Mouse (Mus musculus): ENCODE measurements at regions not wholly inside any gene's neighbourhood (a gene's known extent, or its start where the extent isn't known, plus 50 kb on each side); places are given as distances from the start of the nearest gene placed in this dataset.

DNA sequence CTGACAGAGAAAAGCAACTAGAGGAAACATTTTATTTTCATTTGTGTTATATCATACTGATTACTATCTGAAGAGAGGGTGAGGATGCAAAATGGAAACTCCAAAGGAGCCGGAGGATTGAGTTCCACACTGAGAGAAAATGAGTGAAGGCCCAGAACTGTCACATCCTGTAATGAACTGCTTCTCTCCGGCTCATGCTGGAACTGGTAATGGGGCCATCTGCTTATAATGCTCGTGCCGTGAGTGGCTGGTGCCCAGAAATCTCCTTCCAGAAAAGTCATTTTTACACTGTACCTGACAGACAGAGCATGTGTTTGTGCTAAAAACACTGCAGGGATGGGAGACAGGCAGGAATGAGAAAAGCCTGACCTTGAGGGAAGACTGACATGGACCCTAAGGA is 483.5 kb upstream of the Pkdcc start:
- DNase-seq (ENCODE audit: low spot score), result no peak

DNA sequence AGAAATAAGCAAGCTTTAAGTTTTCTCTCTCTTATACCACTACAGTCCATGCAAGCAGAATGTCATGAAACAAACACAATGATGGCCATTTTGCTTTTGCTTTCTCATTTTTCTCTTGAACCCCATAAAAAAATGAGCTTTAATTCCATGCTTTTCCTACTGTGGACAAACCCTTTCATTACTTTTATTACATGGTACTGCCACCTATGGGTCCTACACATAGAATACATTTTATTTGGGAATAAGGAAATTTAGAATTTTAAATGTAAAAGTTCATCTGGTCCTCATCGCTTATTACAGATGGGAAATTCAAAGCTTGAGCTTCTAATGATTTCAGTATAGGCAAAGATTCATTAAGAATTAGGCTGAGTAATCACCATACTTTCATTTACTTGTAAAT is 472.6 kb upstream of the Pkdcc start:
- DNase-seq (ENCODE audit: low spot score), result no peak

DNA sequence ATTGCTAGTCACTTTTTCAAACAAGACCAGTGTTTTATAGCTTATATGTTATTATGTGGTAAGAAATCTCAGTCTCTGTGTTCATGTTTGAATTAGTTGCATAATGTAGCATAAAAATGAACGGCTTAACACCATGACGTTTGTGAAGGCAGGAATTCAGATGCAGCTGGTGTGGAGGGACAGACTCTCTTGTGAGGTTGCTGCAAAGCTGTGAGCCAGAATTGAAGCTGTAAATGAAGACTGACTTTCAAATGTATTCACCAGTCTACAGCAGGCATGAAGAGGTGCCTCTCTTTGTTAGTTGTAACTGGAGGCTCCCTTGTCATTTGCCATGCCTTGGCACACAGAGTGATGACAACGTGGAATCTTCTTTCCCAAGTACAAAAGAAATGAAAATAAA is 457.7 kb upstream of the Pkdcc start:
- DNase-seq (ENCODE audit: low spot score), result no peak

DNA sequence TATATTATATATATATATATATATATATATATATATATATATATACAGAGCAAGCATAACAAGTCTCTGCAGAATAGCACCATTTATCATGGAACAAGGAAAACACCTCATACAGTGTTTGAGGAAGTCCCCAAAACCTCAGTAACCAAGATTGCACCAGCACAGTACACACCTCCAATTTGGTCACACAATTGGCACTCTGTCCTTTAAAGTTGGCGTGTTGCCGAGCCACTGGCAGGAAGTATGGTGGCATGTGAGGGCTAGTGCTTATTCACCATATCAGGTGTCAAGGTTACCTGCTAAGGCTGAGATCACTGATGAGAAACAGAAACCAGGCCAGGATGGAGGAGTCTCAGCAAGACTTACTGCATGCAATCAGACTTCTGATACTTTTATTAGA is 436.0 kb upstream of the Pkdcc start:
- no peak for DNase-seq (ENCODE audit: low spot score)

- DNase-seq (ENCODE audit: low spot score), result no peak
Measured at GRCm38 (mm10) chr17:82822129-82822528, 393.0 kb upstream of the Pkdcc start.

DNA sequence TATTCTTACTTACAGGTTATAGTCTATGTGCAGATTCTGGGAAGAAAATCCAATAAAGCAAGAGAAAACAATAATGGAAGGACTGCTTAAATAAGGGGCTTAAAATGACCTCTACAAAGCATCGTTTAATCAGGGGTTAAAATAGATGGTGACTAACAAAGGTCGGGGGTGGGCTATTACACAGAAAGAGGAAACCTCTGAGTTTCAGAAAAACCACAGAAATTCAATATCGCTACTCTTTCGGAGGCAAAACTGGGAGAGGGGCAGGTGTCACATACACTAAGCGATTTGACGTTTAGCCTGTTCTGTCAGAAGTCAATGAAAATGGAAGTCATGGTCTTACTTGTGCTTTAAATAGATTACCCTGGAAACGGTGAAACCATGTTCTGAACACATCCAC is 391.0 kb upstream of the Pkdcc start:
- no peak for DNase-seq (ENCODE audit: low spot score)

DNA sequence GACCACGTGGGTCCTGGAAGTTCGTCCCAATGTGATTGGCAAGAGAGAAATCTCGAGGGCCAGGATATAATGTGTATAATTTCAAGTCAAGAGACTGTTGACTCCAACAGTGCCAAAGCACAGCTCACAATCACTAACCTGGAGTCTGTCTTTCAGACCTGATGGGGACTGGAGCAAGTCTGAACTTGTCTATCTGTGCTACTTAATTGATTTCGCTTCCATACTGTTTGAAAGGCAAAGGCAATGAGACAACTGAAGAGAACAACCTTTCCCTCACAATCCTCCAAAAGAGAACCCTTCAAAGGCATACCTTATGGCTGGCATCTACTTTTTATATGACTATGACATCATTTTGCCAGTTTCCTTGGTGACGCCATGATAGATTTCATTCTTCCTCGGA is 390.5 kb upstream of the Pkdcc start:
- no peak for DNase-seq (ENCODE audit: low spot score)

GRCm38 (mm10) chr17:82827170-82827569 is 387.9 kb upstream of the Pkdcc start:
- DNase-seq (ENCODE audit: low spot score), result no peak

DNA sequence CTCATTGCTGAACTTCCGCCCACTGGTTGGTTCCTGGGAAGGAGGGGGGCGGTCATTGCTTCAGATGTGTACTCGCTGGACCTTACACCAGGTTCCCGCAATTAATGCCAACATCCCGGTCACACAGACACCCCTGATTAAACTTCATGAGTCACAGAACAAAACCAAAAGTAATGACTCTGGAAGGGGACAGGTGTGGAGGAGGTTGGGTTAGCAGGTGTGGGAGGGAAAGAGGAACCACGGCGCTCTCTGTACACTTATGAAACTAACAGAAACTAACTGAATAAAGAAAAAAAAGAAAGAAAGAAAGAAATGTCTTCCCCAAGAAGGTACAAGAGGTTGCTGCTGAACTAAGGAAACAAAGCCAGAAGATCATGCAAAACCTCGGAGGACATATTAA is 387.3 kb upstream of the Pkdcc start:
- no peak for DNase-seq (ENCODE audit: low spot score)

DNA sequence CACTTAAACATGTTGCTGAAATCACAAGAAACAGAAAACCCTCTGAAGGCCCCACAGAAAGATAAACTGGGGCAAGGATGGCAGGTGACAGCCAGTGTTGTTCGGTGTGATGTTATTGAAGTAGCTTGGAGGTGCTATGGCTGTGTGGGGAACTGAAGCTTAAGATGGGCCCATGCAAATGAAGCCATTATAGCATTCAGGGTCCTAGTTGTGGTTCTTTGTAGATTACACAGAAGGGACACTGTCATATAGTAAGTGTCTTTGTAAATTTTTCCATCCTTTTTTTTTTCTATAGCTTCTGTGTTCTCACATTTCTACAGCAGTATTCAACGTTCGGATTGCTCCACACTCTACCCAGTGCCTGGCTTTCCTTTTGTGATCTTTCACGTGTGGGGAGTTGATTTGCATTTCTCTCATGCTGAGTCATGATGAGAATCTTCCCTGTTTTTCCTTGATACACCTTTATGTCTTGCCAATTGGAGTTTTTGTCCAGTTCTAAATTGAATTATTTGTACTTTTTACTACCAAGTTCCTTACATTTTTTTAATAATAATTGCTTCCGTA is 386.6 kb upstream of the Pkdcc start:
- DNase-seq (ENCODE audit: low spot score), result no peak

GRCm38 (mm10) chr17:82829415-82829814 is 385.7 kb upstream of the Pkdcc start:
- DNase-seq (ENCODE audit: low spot score), result no peak

GRCm38 (mm10) chr17:82834177-82834576 is 380.9 kb upstream of the Pkdcc start:
- no peak for DNase-seq (ENCODE audit: low spot score)

DNA sequence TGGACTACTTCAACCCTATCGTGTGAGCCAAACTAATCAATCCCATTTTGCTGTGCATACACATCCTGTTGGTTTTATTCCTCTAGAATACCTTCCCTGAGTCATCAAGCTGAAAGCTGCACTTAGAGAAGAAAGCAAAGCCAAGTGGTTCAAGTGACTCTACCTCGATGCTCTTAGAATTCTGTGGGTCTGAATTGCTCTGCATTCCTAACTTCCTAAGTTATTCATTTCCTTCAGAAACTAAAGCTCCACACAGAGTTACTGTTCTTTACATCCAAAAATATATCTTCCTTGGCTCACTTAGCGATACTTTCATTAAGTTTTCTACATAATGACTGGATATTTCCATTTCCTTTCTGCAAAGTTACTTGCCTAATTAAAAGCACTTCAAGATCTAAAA is 379.0 kb upstream of the Pkdcc start:
- no peak for DNase-seq (ENCODE audit: low spot score)

DNA sequence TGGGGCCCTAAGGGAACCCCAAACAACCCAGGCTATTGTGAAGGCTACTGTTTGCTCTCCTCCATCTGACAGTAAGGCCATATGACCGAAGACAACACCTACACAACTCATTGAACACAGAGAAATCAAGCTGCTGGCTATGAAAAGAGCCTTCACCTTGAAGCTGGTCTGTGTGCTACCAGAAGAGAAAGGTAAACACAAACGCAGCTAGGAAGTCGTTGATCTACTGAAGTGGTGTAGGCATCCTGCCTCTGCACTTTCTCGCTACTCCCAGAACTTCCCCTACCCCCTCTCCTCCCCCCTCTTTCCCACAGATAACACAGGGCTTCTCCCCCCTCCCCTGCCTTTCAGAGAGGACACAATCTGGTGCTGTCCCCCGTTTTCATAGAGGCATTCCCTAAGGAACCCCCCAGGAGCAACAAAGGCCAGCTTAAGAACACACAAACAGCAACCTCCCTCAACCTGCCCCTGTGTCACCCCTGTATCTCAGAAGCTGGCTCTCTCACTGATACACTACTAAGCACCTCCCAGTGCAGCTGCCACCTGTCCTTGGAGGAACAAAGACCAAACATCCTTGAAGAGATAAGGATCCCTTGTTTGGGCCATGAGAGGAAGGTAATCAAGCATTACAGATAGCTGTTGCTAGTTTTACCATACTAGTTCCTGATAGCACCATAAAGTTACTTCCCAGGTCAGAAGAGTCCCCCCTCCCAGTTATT is 368.2 kb upstream of the Pkdcc start:
- DNase-seq (ENCODE audit: low spot score), result no peak

- DNase-seq (ENCODE audit: low spot score), result peak; percentile 72
Measured at GRCm38 (mm10) chr17:82857199-82858147, 357.6 kb upstream of the Pkdcc start.

DNA sequence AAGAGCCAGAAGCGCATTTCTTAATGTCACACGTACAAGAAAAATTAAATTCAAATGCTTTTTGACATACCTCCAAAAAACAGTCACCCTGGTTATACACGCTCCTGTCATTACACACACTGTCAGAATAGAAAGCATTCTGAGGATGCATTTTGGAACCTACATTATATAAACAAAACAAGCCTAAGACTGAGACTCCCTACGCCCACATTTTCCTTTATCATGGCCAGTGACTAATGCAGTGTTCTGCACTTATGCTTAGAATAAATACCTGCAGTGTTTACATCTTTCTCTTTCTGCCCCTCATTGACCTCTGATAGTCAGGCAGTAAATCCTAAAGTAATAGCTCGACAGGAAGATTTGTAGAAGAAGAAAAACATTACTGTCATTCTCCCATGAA is 354.7 kb upstream of the Pkdcc start:
- no peak for DNase-seq (ENCODE audit: low spot score)

DNA sequence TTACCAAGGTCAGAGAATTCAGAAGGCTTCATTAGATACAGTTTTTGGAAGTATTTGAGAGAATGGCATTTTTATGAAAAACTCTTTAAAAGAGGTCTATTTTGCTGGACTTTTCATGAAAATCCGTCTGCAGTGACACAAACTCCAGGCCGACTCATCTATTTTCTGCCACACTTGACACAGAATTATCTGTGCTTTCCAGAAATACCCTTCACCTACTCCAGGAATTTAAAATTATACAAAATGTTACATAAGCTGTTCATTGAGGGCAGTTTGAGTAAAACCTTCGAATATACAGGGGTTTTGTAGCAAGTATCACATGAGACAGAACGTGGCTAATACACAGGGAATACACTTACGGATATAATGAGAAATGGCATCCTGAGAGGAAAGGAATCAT is 354.1 kb upstream of the Pkdcc start:
- DNase-seq (ENCODE audit: low spot score), result no peak

DNA sequence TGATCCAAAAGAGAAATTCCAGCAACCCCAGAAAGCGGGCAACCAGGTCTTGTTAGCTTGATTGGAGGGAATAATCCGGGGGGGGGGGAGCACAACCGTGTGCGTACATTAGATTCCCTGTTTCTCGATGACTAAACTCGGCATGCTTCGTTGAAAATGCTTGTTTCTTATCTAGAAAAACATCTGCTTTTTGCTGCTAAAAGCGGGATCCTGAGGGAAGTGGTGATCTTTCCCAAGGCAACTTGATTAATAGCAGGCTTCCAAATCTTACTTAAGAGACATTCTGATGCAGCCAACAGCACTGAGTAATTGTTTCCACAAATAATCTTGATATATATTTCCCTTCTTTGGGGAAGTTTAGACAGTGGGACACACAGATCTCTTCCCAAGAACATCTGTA is 338.0 kb upstream of the Pkdcc start:
- no peak for DNase-seq (ENCODE audit: low spot score)

- no peak for DNase-seq (ENCODE audit: low spot score)
Measured at GRCm38 (mm10) chr17:82900602-82901001, 314.5 kb upstream of the Pkdcc start.

- no peak for DNase-seq (ENCODE audit: low spot score)
Measured at GRCm38 (mm10) chr17:82901098-82901891, 313.8 kb upstream of the Pkdcc start.

- DNase-seq (ENCODE audit: low spot score), result no peak
Measured at GRCm38 (mm10) chr17:82904961-82905360, 310.1 kb upstream of the Pkdcc start.

- DNase-seq (ENCODE audit: low spot score), result no peak
Measured at GRCm38 (mm10) chr17:82905483-82905882, 309.6 kb upstream of the Pkdcc start.
